Mouse (Mus musculus): ENCODE results near the gene Lsm2.

Gene Lsm2

GRCm38 (mm10) chr17:35012430-35012829 lies 30.8 kb downstream of the Lsm2 start:
- DNase-seq (ENCODE audit: low spot score in 2 of 2), result no peak

GRCm38 (mm10) chr17:35013221-35013620 lies 31.6 kb downstream of the Lsm2 start:
- DNase-seq (ENCODE audit: low spot score in 2 of 2), result no peak

- no peak for DNase-seq (ENCODE audit: low spot score in 2 of 2)
Observed at GRCm38 (mm10) chr17:35015296-35015695, 33.6 kb downstream of the Lsm2 start.

- no peak for DNase-seq (ENCODE audit: low spot score in 2 of 2)
Observed at GRCm38 (mm10) chr17:35016376-35016775, 34.7 kb downstream of the Lsm2 start, which contains the start of gene Vwa7. Gene Vwa7 (plus strand): TSS chr17:35016579.

GRCm38 (mm10) chr17:35016791-35017705 lies 35.4 kb downstream of the Lsm2 start:
- no peak for DNase-seq (ENCODE audit: low spot score in 2 of 2)

GRCm38 (mm10) chr17:35017706-35018030 lies 36.0 kb downstream of the Lsm2 start:
- DNase-seq (ENCODE audit: low spot score in 2 of 2), result no peak

- no peak for DNase-seq (ENCODE audit: low spot score in 2 of 2)
Observed at GRCm38 (mm10) chr17:35018171-35018570, 36.5 kb downstream of the Lsm2 start.

- DNase-seq (ENCODE audit: low spot score in 2 of 2), result no peak
Observed at GRCm38 (mm10) chr17:35019894-35020293, 38.2 kb downstream of the Lsm2 start.

- no peak for DNase-seq (ENCODE audit: low spot score in 2 of 2)
Observed at GRCm38 (mm10) chr17:35020551-35020950, 38.9 kb downstream of the Lsm2 start.

GRCm38 (mm10) chr17:35021163-35021808 lies 39.6 kb downstream of the Lsm2 start:
- peak; percentile 55 to 90 for DNase-seq (ENCODE audit: low spot score in 2 of 2)

- no peak for DNase-seq (ENCODE audit: low spot score in 2 of 2)
Observed at GRCm38 (mm10) chr17:35021842-35022477, 40.3 kb downstream of the Lsm2 start.

GRCm38 (mm10) chr17:35022541-35023060 lies 40.9 kb downstream of the Lsm2 start:
- DNase-seq (ENCODE audit: low spot score in 2 of 2), result no peak

- DNase-seq (ENCODE audit: low spot score in 2 of 2), result no peak
Observed at GRCm38 (mm10) chr17:35023221-35023620, 41.6 kb downstream of the Lsm2 start.

GRCm38 (mm10) chr17:35023756-35024155 lies 42.1 kb downstream of the Lsm2 start:
- no peak for DNase-seq (ENCODE audit: low spot score in 2 of 2)

GRCm38 (mm10) chr17:35024261-35024660 lies 42.6 kb downstream of the Lsm2 start:
- no peak for DNase-seq (ENCODE audit: low spot score in 2 of 2)

- no peak for DNase-seq (ENCODE audit: low spot score in 2 of 2)
Observed at GRCm38 (mm10) chr17:35024691-35025488, 43.2 kb downstream of the Lsm2 start.

- DNase-seq (ENCODE audit: low spot score in 2 of 2), result no peak
Observed at GRCm38 (mm10) chr17:35026206-35026605, 44.5 kb downstream of the Lsm2 start.

- DNase-seq (ENCODE audit: low spot score in 2 of 2), result no peak
Observed at GRCm38 (mm10) chr17:35027277-35028068, 45.8 kb downstream of the Lsm2 start, which contains the start of gene Sapcd1. Gene Sapcd1 (minus strand): TSS chr17:35028016.

GRCm38 (mm10) chr17:35028315-35028714 lies 46.7 kb downstream of the Lsm2 start:
- no peak for DNase-seq (ENCODE audit: low spot score in 2 of 2)

GRCm38 (mm10) chr17:35029691-35030532 lies 48.2 kb downstream of the Lsm2 start:
- DNase-seq (ENCODE audit: low spot score in 2 of 2), result no peak

Data from left cerebral cortex, adult 9 months (tissue).